Mouse (Mus musculus): Measurements from ENCODE around the gene Dld.

Dld gene

DNA sequence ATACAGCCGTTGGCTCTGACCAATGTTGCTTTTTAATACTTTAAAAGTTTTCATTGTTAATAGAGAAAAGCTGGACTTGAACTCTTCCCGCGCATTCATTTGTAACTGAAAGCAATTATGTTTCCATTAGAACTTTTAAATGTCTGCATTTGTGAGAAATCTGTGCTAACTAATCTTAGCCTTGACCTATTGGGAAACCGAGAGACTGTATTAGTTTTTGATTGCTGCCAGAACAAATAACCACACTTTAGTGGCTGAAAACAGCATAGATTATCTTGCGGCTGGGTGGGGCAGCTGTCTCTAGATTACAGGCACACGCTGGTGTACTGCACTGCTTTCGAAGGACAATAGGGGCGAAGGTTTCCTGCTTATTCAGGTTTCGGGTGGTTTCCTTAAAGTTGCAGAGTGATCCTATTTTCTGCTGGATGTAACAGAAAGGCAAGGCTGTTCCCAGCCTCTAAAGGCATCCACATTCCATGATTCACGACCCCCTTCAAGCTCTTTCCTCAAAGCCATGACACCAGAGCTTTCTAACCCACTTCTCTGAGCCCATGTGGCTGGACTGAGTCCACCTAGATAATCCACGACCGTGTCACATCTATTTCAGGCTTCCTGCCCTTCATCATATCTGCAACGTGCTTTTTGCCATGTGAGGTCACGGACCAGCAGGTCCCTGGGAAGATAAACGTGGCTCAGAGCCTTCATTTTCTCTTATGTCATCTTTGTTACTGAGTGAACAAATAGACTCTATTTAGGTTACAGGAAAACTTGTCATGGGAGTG lies 57.7 kb downstream of the Dld start:
- DNase-seq (ENCODE audit: low spot score), result no peak

DNA sequence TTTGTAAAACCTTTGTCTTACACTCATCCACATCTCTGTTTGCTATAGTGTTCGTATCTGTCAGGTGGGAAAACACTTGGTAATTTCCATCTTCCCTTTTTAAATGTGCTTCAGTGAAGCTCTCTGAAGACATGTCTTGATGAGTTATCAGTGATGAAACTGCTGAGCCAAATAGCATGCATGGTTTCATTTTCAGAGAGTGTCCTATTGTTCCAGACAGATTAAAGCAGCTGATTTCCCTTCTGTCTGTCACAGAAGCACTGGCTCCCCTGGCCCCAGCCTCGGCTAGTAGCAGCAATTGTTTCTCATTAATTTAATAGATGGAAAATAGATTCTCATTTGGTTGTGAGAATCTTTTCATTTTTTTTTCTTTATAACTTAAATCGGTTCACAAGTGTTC lies 60.3 kb downstream of the Dld start:
- no peak for DNase-seq (ENCODE audit: low spot score)

DNA sequence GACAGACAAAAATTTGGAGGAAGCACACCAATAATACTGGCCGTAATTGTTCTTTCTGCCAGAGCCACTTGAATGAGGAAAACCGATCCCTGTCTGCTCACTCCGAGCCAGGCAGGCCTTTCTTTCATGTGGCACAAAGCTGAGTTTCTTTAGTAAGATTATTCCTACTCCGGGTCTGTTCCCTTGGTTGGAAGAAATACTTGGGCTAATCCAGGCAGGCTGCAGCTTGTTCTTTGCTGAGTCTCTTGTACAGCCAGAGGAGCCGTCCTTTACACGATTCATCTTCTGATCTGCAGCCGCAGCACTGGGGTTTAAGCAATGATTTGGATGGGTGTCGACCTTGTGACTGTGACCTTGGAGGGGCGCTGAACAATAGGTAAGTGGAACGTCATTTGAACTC lies 62.2 kb downstream of the Dld start:
- no peak for DNase-seq (ENCODE audit: low spot score)

DNA sequence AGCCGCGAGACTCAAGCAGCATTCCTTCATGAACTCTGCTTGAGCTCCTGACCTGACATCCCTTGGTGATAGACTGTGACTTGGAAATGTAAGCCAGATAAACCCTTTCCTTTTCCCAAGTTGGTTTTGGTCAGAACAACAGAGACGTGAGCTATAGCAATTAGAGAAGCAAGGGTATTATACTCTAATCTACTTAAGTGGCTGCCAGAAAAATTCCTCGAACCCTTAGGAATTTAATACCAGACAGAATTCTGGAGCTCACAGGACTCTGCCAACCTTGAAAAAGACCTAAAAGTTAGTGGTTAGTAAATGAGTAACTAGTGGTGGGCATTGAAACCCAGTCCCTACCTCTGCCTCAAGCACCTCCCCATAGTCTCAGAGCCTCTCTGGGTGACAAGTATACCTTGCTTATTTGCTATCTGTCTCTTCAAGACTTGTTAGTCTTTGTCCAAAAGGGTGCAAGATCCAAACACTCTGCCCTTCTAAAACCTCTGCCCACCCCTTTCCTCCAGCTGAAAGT lies 67.6 kb downstream of the Dld start:
- DNase-seq (ENCODE audit: low spot score), result no peak

DNA sequence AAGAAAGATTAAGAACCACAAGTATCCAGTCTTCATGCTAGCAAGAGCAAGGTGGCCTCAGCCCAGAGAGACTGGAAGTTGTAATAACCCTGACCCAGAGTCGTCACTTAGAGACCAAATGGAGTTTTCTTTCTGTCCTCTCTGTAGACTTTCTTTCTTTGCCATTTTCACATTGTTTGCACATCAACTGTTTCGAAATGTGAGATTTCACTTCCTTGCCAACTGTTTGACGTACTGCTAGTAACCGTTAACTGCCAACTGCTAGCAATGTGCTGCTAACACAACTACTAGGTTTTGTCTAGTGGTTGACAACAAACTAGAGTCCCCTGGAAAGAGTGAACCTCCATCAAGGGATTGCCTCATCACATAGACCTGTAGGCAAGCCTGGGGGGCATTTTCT lies 68.1 kb downstream of the Dld start:
- no peak for DNase-seq (ENCODE audit: low spot score)

DNA sequence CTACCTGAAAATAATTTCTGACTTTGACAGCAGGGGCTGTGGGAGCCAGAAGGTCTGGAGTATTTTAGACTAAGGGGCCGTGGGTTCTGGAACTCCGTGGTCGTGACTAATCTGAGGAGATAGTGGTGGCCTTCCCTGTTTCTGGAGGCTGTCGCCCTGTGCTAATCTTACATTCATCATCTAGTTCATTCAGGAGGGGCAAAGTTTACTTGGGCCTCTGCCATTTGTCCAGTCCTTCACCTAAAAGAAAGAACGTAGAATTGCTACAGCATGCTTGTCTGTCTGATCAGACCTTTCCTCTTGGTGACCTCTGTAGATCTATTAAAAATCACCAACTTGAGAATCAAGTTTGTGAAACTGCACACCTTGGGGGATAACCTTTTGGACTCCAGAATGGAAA lies 69.0 kb downstream of the Dld start:
- no peak for DNase-seq (ENCODE audit: low spot score)

Data from testis, postnatal 14 days (tissue).